Mouse (Mus musculus): ENCODE results near the gene Adamtsl3. TPM values are rescaled to one million over a fixed set of nuclear protein-coding genes. Genes with fewer than 3 reads are reported as not detected.

The Adamtsl3 gene
- polyA plus RNA-seq, 1 experiment from 2014 or later = 0.54 TPM

- Histone ChIP-seq H3K4me1 (replicated peaks) (no peaks in the 10 kb centered on the region), H3K9ac (no peak overlapping the region), H3K27ac (replicated peaks) (no peak overlapping the region), H3K36me3 (no peaks in the 10 kb centered on the region), H3K4me2 (no peak overlapping the region), H3K4me3 (no peak overlapping the region), H3K9me3 (no peaks in the 10 kb centered on the region), H3K27me3 (no peaks in the 10 kb centered on the region)
- 64% methylated on average over 11 of the region's 11 CpGs for WGBS
- no peak for ATAC-seq (ENCODE audit: low read depth)
Measured at GRCm38 (mm10) chr7:82425374-82425773, 89.9 kb downstream of the Adamtsl3 start.

- no peak for ATAC-seq (ENCODE audit: low read depth)
- WGBS = 89% methylated on average over 4 of the region's 4 CpGs
- H3K36me3 ChIP-seq = no peaks in the 10 kb centered on the region
Measured at GRCm38 (mm10) chr7:82429447-82429846, 94.0 kb downstream of the Adamtsl3 start.

GRCm38 (mm10) chr7:82431572-82431971 lies 96.1 kb downstream of the Adamtsl3 start:
- no peak overlapping the region for H3K4me2 ChIP-seq
- ATAC-seq (ENCODE audit: low read depth) = no peak
- no peaks in the 10 kb centered on the region for H3K36me3 ChIP-seq
- WGBS = 72% methylated on average over 2 of the region's 2 CpGs
- no peaks in the 10 kb centered on the region for H3K9me3 ChIP-seq
- H3K4me3 ChIP-seq = no peak overlapping the region
- H3K4me1 ChIP-seq (replicated peaks) = no peaks in the 10 kb centered on the region
- H3K9ac ChIP-seq = no peak overlapping the region
- H3K27ac ChIP-seq (replicated peaks) = no peak overlapping the region
- H3K27me3 ChIP-seq = no peaks in the 10 kb centered on the region

More at GRCm38 (mm10) chr7:82429447-82429846, 94.0 kb downstream of the Adamtsl3 start:
- Histone ChIP-seq H3K9ac (no peak overlapping the region), H3K4me1 (replicated peaks) (no peaks in the 10 kb centered on the region), H3K4me2 (no peak overlapping the region), H3K9me3 (no peaks in the 10 kb centered on the region), H3K27me3 (no peaks in the 10 kb centered on the region), H3K27ac (replicated peaks) (no peak overlapping the region), H3K4me3 (no peak overlapping the region)

- Histone ChIP-seq H3K4me3 (no peak overlapping the region), H3K27ac (replicated peaks) (no peak overlapping the region), H3K36me3 (no peaks in the 10 kb centered on the region), H3K9ac (no peak overlapping the region), H3K27me3 (no peaks in the 10 kb centered on the region), H3K9me3 (no peaks in the 10 kb centered on the region), H3K4me2 (no peak overlapping the region), H3K4me1 (replicated peaks) (no peaks in the 10 kb centered on the region)
- no peak for ATAC-seq (ENCODE audit: low read depth)
- 92% methylated on average over 2 of the region's 2 CpGs for WGBS
Measured at GRCm38 (mm10) chr7:82433226-82433625, 97.7 kb downstream of the Adamtsl3 start.

- no peaks in the 10 kb centered on the region for H3K27me3 ChIP-seq
- H3K27ac ChIP-seq (replicated peaks) = no peak overlapping the region
- H3K36me3 ChIP-seq = no peaks in the 10 kb centered on the region
- ATAC-seq (ENCODE audit: low read depth) = no peak
- no peak overlapping the region for H3K9ac ChIP-seq
- no peak overlapping the region for H3K4me2 ChIP-seq
- no peaks in the 10 kb centered on the region for H3K9me3 ChIP-seq
- H3K4me1 ChIP-seq (replicated peaks) = no peaks in the 10 kb centered on the region
- WGBS = 75% methylated on average over 2 of the region's 2 CpGs
- H3K4me3 ChIP-seq = no peak overlapping the region
Measured at GRCm38 (mm10) chr7:82458376-82458775, 122.9 kb downstream of the Adamtsl3 start.

- Histone ChIP-seq H3K27me3 (no peaks in the 10 kb centered on the region), H3K9ac (no peak overlapping the region), H3K9me3 (no peaks in the 10 kb centered on the region), H3K4me1 (replicated peaks) (no peaks in the 10 kb centered on the region), H3K36me3 (no peaks in the 10 kb centered on the region), H3K27ac (replicated peaks) (no peak overlapping the region), H3K4me3 (no peak overlapping the region), H3K4me2 (no peak overlapping the region)
- WGBS = 82% methylated on average over 10 of the region's 10 CpGs
- ATAC-seq (ENCODE audit: low read depth) = no peak
Measured at GRCm38 (mm10) chr7:82462921-82463523, 127.5 kb downstream of the Adamtsl3 start.

GRCm38 (mm10) chr7:82464364-82464763 lies 128.9 kb downstream of the Adamtsl3 start:
- H3K27ac ChIP-seq (replicated peaks) = no peak overlapping the region
- no peak overlapping the region for H3K4me3 ChIP-seq
- H3K27me3 ChIP-seq = no peaks in the 10 kb centered on the region
- H3K4me1 ChIP-seq (replicated peaks) = no peaks in the 10 kb centered on the region
- H3K9me3 ChIP-seq = no peaks in the 10 kb centered on the region
- H3K36me3 ChIP-seq = no peaks in the 10 kb centered on the region
- WGBS = 85% methylated on average over 2 of the region's 2 CpGs
- no peak overlapping the region for H3K4me2 ChIP-seq
- ATAC-seq (ENCODE audit: low read depth) = no peak
- no peak overlapping the region for H3K9ac ChIP-seq

- Histone ChIP-seq H3K27ac (replicated peaks) (no peak overlapping the region), H3K4me1 (replicated peaks) (no peaks in the 10 kb centered on the region), H3K36me3 (no peaks in the 10 kb centered on the region), H3K9me3 (no peaks in the 10 kb centered on the region), H3K9ac (no peak overlapping the region), H3K27me3 (no peaks in the 10 kb centered on the region), H3K4me2 (no peak overlapping the region), H3K4me3 (no peak overlapping the region)
- WGBS = 63% methylated on average over 6 of the region's 6 CpGs
- ATAC-seq (ENCODE audit: low read depth) = no peak
Measured at GRCm38 (mm10) chr7:82465437-82465836, 129.9 kb downstream of the Adamtsl3 start.

GRCm38 (mm10) chr7:82476441-82477221 lies 141.1 kb downstream of the Adamtsl3 start:
- Histone ChIP-seq H3K36me3 (no peaks in the 10 kb centered on the region), H3K27ac (replicated peaks) (no peak overlapping the region), H3K9ac (no peak overlapping the region), H3K4me2 (no peak overlapping the region), H3K4me1 (replicated peaks) (no peaks in the 10 kb centered on the region), H3K27me3 (no peaks in the 10 kb centered on the region), H3K4me3 (no peak overlapping the region), H3K9me3 (no peaks in the 10 kb centered on the region)
- no peak for ATAC-seq (ENCODE audit: low read depth)
- 89% methylated on average over 16 of the region's 16 CpGs for WGBS

GRCm38 (mm10) chr7:82478461-82478860 lies 143.0 kb downstream of the Adamtsl3 start:
- no peak overlapping the region for H3K27ac ChIP-seq (replicated peaks)
- H3K4me1 ChIP-seq (replicated peaks) = no peaks in the 10 kb centered on the region
- no peak for ATAC-seq (ENCODE audit: low read depth)
- no peak overlapping the region for H3K4me2 ChIP-seq
- H3K9me3 ChIP-seq = no peaks in the 10 kb centered on the region
- H3K27me3 ChIP-seq = no peaks in the 10 kb centered on the region
- no peaks in the 10 kb centered on the region for H3K36me3 ChIP-seq
- H3K4me3 ChIP-seq = no peak overlapping the region
- 82% methylated on average over 3 of the region's 3 CpGs for WGBS
- H3K9ac ChIP-seq = no peak overlapping the region

GRCm38 (mm10) chr7:82478861-82479755 lies 143.6 kb downstream of the Adamtsl3 start:
- ATAC-seq (ENCODE audit: low read depth) = no peak
- H3K4me1 ChIP-seq (replicated peaks) = no peaks in the 10 kb centered on the region
- no peaks in the 10 kb centered on the region for H3K36me3 ChIP-seq
- no peaks in the 10 kb centered on the region for H3K27me3 ChIP-seq
- WGBS = 79% methylated on average over 10 of the region's 10 CpGs
- H3K27ac ChIP-seq (replicated peaks) = no peak overlapping the region
- no peak overlapping the region for H3K4me3 ChIP-seq
- no peak overlapping the region for H3K9ac ChIP-seq
- H3K4me2 ChIP-seq = no peak overlapping the region
- H3K9me3 ChIP-seq = no peaks in the 10 kb centered on the region

- H3K4me2 ChIP-seq = no peak overlapping the region
- H3K27me3 ChIP-seq = no peaks in the 10 kb centered on the region
- no peak overlapping the region for H3K27ac ChIP-seq (replicated peaks)
- ATAC-seq (ENCODE audit: low read depth) = no peak
- H3K4me1 ChIP-seq (replicated peaks) = peaks cover 9% of the 10 kb centered on the region
- WGBS = 93% methylated on average over 3 of the region's 3 CpGs
- no peak overlapping the region for H3K9ac ChIP-seq
- no peak overlapping the region for H3K4me3 ChIP-seq
- no peaks in the 10 kb centered on the region for H3K36me3 ChIP-seq
- no peaks in the 10 kb centered on the region for H3K9me3 ChIP-seq
Measured at GRCm38 (mm10) chr7:82483426-82483825, 147.9 kb downstream of the Adamtsl3 start.

Measured in neural tube, embryonic 13.5 days (tissue).